Mouse (Mus musculus) lung, embryonic 16.5 days (tissue): Measurements from ENCODE around the gene E2f2. TPM values are rescaled to one million over a fixed set of nuclear protein-coding genes. Genes with fewer than 3 reads are reported as not detected.

Experiments
- ATAC-seq: fragments of 200-750 bp; cut with Nextera tagmentation; 2 replicates; pipeline ENCODE4 v1.8.0; 2017; ENCODE audit warnings: low read depth, mild to moderate bottlenecking, moderate library complexity
- H3K27ac ChIP-seq: fragments of 300-500 bp; sonication (generic); 2 replicates; pipeline ENCODE4 v1.5.1; 2014; ENCODE audit warnings: mild to moderate bottlenecking, control low read depth, low read length
- H3K27me3 ChIP-seq: fragments of 300-500 bp; sonication (generic); 2 replicates; pipeline ENCODE4 v1.6.1; 2014; ENCODE audit warnings: low read depth, low read length, mixed read lengths; ENCODE audit not compliant: control insufficient read depth, insufficient read depth
- H3K36me3 ChIP-seq: fragments of 300-500 bp; sonication (generic); 2 replicates; pipeline ENCODE4 v1.6.1; 2014; ENCODE audit warnings: low read length; ENCODE audit not compliant: control insufficient read depth, insufficient read depth
- H3K4me1 ChIP-seq: fragments of 300-500 bp; sonication (generic); replicated peaks from 2 replicates; pipeline ENCODE4 v1.6.1; 2014; ENCODE audit warnings: low read length, mixed read lengths; ENCODE audit not compliant: control insufficient read depth, insufficient read depth
- H3K4me2 ChIP-seq: fragments of 300-500 bp; sonication (generic); 2 replicates; pipeline ENCODE4 v1.6.1; 2014; ENCODE audit warnings: low read depth, low read length, control low read depth
- H3K4me3 ChIP-seq: fragments of 300-500 bp; sonication (generic); 2 replicates; pipeline ENCODE4 v1.5.1; 2014; ENCODE audit warnings: mild to moderate bottlenecking, low read length, control low read depth
- H3K9ac ChIP-seq: fragments of 300-500 bp; sonication (generic); 2 replicates; pipeline ENCODE4 v1.6.1; 2014; ENCODE audit warnings: low read length, control low read depth
- H3K9me3 ChIP-seq: fragments of 300-500 bp; sonication (generic); 2 replicates; pipeline ENCODE4 v1.6.1; 2016; ENCODE audit warnings: low read length; ENCODE audit not compliant: control insufficient read depth
- WGBS: fragments of 180-500 bp; shearing (Covaris S2); extraction: QIAGEN DNeasy Blood & Tissue Kit; methylation state at CpG from one replicate; pipeline ENCODE4 v1.1.7; 2014; 5-methylcytosine and 5-hydroxymethylcytosine counted together
- polyA plus RNA-seq: library from polyadenylated mRNA; unstranded; fragments of >200 nt; fragmentation: Nextera tagmentation; extraction: Ambion mirVana; gene quantifications from 2 replicates; pipeline ENCODE4 v1.2.1, GENCODE M21; 2015

Gene E2f2
- polyA plus RNA-seq = 18.4 and 18.8 TPM in 2 replicates

GRCm38 (mm10) chr4:136172011-136172541 lies at the start of gene E2f2:
Gene E2f2, plus strand, starts transcription at chr4:136172394.
- Histone ChIP-seq H3K36me3 (no peaks in the 10 kb centered on the region), H3K4me1 (peaks cover 38% of the 10 kb centered on the region), H3K27me3 (no peaks in the 10 kb centered on the region), H3K9ac (peak within 1 kb of the TSS; percentile 81), H3K27ac (peak within 1 kb of the TSS; percentile 83), H3K4me2 (peak within 1 kb of the TSS; percentile 90), H3K4me3 (peak within 1 kb of the TSS; percentile 81), H3K9me3 (no peaks in the 10 kb centered on the region)
- under 1% methylated on average over 35 of the region's 35 CpGs for WGBS
- ATAC-seq = peak; percentile 69

GRCm38 (mm10) chr4:136123111-136123791 lies 48.9 kb upstream of the E2f2 start:
- H3K36me3 ChIP-seq = no peaks in the 10 kb centered on the region
- H3K4me1 ChIP-seq = peaks cover 14% of the 10 kb centered on the region
- ATAC-seq = peak; percentile 24; the same call in 1 of the 2 replicates
- 41% methylated on average over 8 of the region's 8 CpGs for WGBS
- H3K9ac ChIP-seq = no peak overlapping the region
- no peak overlapping the region for H3K4me2 ChIP-seq
- H3K27me3 ChIP-seq = no peaks in the 10 kb centered on the region
- no peak overlapping the region for H3K4me3 ChIP-seq
- no peaks in the 10 kb centered on the region for H3K9me3 ChIP-seq
- H3K27ac ChIP-seq = peak overlapping the region; percentile 47; the same call in 1 of the 2 replicates

DNA sequence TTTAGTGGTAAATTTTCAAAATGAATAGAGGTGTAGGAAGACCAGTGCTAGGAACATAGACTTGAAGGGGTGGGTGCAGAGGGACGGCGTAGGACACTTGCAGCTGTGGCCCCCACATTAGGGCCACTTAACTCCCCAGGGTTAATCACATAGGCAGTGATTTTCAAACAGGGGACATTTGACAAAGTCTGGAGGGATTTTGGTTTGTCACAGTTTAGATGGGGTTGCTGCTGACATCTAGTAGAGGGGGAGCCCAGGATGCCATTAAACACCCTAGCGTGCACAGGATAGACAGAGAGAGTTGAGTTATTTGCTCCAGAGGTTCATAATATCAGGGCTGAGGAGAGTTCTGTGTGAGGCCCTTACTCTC lies 48.4 kb upstream of the E2f2 start:
- Histone ChIP-seq H3K36me3 (no peaks in the 10 kb centered on the region), H3K4me1 (peaks cover 14% of the 10 kb centered on the region), H3K9ac (no peak overlapping the region), H3K4me3 (no peak overlapping the region), H3K9me3 (no peaks in the 10 kb centered on the region), H3K27me3 (no peaks in the 10 kb centered on the region), H3K4me2 (no peak overlapping the region), H3K27ac (no peak overlapping the region)
- 81% methylated on average over 3 of the region's 3 CpGs for WGBS
- ATAC-seq = no peak

GRCm38 (mm10) chr4:136124581-136124980 lies 47.6 kb upstream of the E2f2 start:
- Histone ChIP-seq H3K36me3 (no peaks in the 10 kb centered on the region), H3K4me2 (no peak overlapping the region), H3K4me1 (peaks cover 14% of the 10 kb centered on the region), H3K27me3 (no peaks in the 10 kb centered on the region), H3K27ac (no peak overlapping the region), H3K4me3 (no peak overlapping the region), H3K9ac (no peak overlapping the region), H3K9me3 (no peaks in the 10 kb centered on the region)
- no peak for ATAC-seq
- whole genome bisulfite sequencing = 98% methylated on average over 4 of the region's 4 CpGs

DNA sequence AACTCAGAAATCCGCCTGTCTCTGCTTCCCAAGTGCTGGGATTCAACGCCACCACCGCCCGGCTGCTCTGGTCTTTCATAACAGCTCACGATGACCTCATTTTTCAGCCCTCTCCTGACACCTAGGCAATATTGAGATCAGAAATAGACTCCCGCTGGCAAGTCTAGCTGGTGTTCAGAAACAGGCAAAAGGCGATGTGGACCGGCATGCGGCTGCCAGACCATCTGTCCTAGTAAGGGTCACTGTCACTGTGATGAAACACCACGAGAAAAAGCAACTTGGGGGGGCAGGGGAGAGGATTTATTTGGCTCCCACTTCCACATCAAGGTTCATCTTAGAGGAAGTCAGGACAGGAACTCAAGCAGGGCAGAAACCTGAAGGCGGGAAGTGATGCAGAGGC lies 46.7 kb upstream of the E2f2 start:
- Histone ChIP-seq H3K9ac (no peak overlapping the region), H3K9me3 (no peaks in the 10 kb centered on the region), H3K27me3 (no peaks in the 10 kb centered on the region), H3K4me2 (no peak overlapping the region), H3K4me1 (peaks cover 9% of the 10 kb centered on the region; the same call in 1 of the 2 replicates), H3K27ac (no peak overlapping the region), H3K36me3 (no peaks in the 10 kb centered on the region), H3K4me3 (no peak overlapping the region)
- WGBS = 73% methylated on average over 11 of the region's 11 CpGs
- no peak for ATAC-seq

- no peak overlapping the region for H3K4me3 ChIP-seq
- 62% methylated on average over 5 of the region's 5 CpGs for WGBS
- H3K4me2 ChIP-seq = no peak overlapping the region
- H3K27ac ChIP-seq = no peak overlapping the region
- H3K27me3 ChIP-seq = no peaks in the 10 kb centered on the region
- H3K9ac ChIP-seq = no peak overlapping the region
- H3K36me3 ChIP-seq = no peaks in the 10 kb centered on the region
- peaks cover 9% of the 10 kb centered on the region; the same call in 1 of the 2 replicates for H3K4me1 ChIP-seq
- H3K9me3 ChIP-seq = no peaks in the 10 kb centered on the region
- no peak for ATAC-seq
These were observed 46.2 kb upstream of the E2f2 start for GRCm38 (mm10) chr4:136126019-136126418.

GRCm38 (mm10) chr4:136127670-136128069 lies 44.5 kb upstream of the E2f2 start:
- H3K36me3 ChIP-seq = no peaks in the 10 kb centered on the region
- no peak overlapping the region for H3K4me3 ChIP-seq
- H3K4me1 ChIP-seq = peaks cover 9% of the 10 kb centered on the region; the same call in 1 of the 2 replicates
- ATAC-seq = no peak
- H3K4me2 ChIP-seq = no peak overlapping the region
- H3K27me3 ChIP-seq = no peaks in the 10 kb centered on the region
- H3K9me3 ChIP-seq = no peaks in the 10 kb centered on the region
- 51% methylated on average over 13 of the region's 13 CpGs for WGBS
- no peak overlapping the region for H3K9ac ChIP-seq
- H3K27ac ChIP-seq = no peak overlapping the region

DNA sequence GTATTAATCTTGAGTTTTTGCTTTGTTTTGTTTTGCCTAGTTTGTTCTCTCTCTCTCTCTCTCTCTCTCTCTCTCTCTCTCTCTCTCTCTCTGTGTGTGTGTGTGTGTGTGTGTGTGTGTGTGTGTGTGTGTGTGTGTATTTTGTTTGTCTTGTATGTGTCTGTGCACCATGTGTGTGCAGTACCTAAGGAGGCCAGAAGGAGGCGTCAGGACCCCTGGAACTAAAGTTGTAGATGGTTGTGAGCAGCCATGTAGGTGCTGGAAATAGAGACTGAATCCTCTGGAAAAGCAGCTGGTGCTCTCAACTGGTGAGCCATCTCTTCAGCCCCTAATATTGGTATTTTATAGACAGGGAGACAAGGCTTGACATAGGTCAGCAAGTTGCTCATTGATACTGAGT lies 42.4 kb upstream of the E2f2 start:
- no peaks in the 10 kb centered on the region for H3K9me3 ChIP-seq
- WGBS = 81% methylated on average over 1 of the region's 1 CpGs
- no peak overlapping the region for H3K4me3 ChIP-seq
- H3K27ac ChIP-seq = no peak overlapping the region
- H3K9ac ChIP-seq = no peak overlapping the region
- no peaks in the 10 kb centered on the region for H3K27me3 ChIP-seq
- no peak for ATAC-seq
- H3K4me2 ChIP-seq = no peak overlapping the region
- no peaks in the 10 kb centered on the region for H3K36me3 ChIP-seq
- H3K4me1 ChIP-seq = peaks cover 14% of the 10 kb centered on the region

DNA sequence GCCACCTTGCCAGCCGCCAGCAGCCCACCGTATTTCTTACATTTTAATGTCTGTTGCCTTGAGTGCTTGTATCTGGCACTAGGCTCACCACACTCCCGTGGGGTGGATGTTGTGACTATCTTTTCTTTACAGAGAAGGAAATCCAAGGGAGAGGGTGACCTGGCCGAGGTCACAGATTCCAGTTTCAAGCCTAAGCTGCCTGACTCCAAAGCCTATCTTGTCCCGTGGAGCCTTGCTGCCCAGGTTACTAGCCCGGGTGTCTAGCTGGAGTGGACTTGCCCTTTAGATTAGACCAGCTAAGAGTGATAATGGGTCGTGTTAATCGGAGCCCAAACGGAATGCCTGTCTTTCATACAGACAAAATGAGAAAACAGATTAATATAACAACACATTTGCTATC lies 38.4 kb upstream of the E2f2 start:
- Histone ChIP-seq H3K4me2 (peak overlapping the region; percentile 88), H3K9ac (peak overlapping the region; percentile 79), H3K9me3 (no peaks in the 10 kb centered on the region), H3K4me1 (peaks cover 34% of the 10 kb centered on the region), H3K27ac (peak overlapping the region; percentile 99), H3K36me3 (no peaks in the 10 kb centered on the region), H3K4me3 (no peak overlapping the region), H3K27me3 (no peaks in the 10 kb centered on the region)
- 20% methylated on average over 9 of the region's 9 CpGs for WGBS
- ATAC-seq = no peak
